Mouse (Mus musculus) C3H10T1/2 (cell line): ENCODE results near the gene Ap5s1. TPM values are rescaled to one million over a fixed set of nuclear protein-coding genes. Genes with fewer than 3 reads are reported as not detected.

ENCODE experiments used
- polyA plus RNA-seq, 2 experiments: library from polyadenylated mRNA; unstranded; fragments of >200 nt; fragmentation: generic; extraction: Trizol; gene quantifications; one replicate each; pipeline ENCODE4 v1.2.1; 2012; ENCODE audit warnings: missing spikeins in 2 of 2

Ap5s1 gene
- 10 to 100 TPM; 19.7 to 32.1 TPM for polyA plus RNA-seq

GRCm38 (mm10) chr2:131206778-131207177 is at the start of gene Ap5s1:
Gene Ap5s1 (plus strand): TSS chr2:131207078.

GRCm38 (mm10) chr2:131159938-131160581 is 46.8 kb upstream of the Ap5s1 start, which contains the start of gene 1700037H04Rik:
Gene 1700037H04Rik (minus strand): TSS chr2:131160081.

DNA sequence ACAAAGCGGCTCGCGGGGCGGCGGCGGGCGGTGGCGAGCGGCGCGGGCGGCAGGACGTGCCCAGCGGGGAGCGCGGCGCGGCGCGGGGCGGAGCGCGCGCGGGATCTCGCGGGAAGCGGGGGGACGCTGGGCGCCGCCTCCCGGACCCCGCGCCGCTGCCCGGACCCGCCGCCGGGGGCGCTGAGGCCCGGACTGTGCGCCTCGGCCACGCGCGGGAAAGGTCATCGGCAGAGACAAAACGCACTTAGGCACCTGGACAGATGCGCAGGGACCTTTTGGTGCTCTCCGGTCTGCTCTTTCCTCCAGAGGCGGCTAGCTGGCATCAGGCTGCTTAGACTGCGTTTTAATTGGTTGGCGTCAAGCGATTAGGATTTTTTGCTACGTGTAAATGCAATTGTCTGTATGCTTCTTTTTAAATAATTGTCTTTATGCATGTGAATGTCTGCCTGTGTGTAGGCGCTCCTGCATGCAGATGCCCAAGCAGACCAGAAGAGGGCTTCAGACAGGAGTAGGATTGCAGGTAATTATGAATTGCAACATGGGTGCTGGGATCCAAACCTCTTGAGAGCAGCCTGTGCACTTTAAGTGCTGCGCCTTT is 26.8 kb upstream of the Ap5s1 start, which contains the start of gene Cenpb:
Gene Cenpb (minus strand): TSS at position 78 of the 598 bp plus-strand sequence.

DNA sequence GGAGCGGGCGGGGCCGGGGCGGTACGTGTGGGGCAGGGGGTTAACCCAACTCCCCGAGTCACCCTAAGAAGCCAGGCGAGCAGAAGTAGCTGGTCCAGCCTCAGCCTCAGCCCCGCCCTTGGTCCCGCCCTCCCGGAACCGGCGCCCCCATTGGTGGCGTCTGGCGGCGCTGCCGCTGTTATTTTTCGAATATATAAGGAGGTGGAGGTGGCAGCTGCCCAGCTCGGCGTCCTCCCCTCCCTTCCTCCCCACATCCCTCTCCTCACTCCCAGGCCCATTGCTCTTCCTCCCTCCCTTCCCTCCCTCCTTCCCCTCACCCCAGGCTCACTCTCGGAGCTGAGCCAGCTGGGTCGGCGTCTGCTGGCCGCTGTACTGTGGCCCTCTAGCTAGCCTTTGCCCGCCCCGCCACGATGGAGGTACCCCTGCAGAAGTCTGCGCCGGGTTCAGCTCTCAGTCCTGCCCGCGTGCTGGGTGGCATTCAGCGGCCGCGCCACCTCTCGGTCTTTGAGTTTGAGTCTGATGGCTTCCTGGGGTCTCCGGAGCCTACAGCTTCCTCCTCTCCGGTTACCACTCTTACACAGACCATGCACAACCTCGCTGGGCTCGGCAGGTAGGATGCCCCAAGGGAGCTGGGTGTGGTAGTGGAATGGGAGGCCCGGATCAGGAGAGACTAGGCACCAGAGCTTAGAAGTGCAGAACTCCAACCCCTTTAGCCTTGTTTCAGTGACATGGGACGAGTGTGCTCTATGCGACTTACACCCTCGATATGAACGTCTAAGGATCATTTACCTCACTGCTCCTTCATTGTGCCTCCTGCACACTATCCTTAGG is 19.9 kb upstream of the Ap5s1 start, which contains the start of the genes Cdc25b and Spef1:
Gene Cdc25b (plus strand): TSS at position 179 of the 831 bp plus-strand sequence.
Gene Spef1 (minus strand): TSS at position 512 of the 831 bp plus-strand sequence.

GRCm38 (mm10) chr2:131233307-131234126 is 26.6 kb downstream of the Ap5s1 start, which contains the start of gene Mavs:
Gene Mavs (plus strand): TSS chr2:131234063.

GRCm38 (mm10) chr2:131262213-131262672 is 55.4 kb downstream of the Ap5s1 start, which contains the start of gene Pank2:
Gene Pank2 (plus strand): TSS chr2:131262495.

Other genes starting within 250 kb of the Ap5s1 start
- gene Gfra4, start 164.0 kb upstream of the Ap5s1 start, polyA plus RNA-seq: under 1 TPM in 1 of 2 experiments, not detected in 1; 0.05 TPM
- under 1 TPM in 1 of 2 experiments, not detected in 1; 0.08 TPM for gene Adam33, start 143.3 kb upstream of the Ap5s1 start, polyA plus RNA-seq
- under 1 TPM; 0.02 TPM for gene Siglec1, start 120.3 kb upstream of the Ap5s1 start, polyA plus RNA-seq
- gene Hspa12b, start 79.8 kb upstream of the Ap5s1 start, polyA plus RNA-seq: 1 to 10 TPM; 2.0 to 5.5 TPM
- gene Gm11037, start 73.6 kb upstream of the Ap5s1 start, polyA plus RNA-seq: not detected
- 100 to 1,000 TPM in 1 of 2 experiments, 10 to 100 TPM in 1; 81.6 to 171 TPM for gene 1700037H04Rik, start 47.0 kb upstream of the Ap5s1 start, polyA plus RNA-seq
- gene Cenpb, start 27.0 kb upstream of the Ap5s1 start, polyA plus RNA-seq: 100 to 1,000 TPM; 119 to 157 TPM
- 10 to 100 TPM; 47.5 to 50.7 TPM for gene Cdc25b, start 20.1 kb upstream of the Ap5s1 start, polyA plus RNA-seq
- 10 to 100 TPM in 1 of 2 experiments, 1 to 10 TPM in 1; 1.5 to 10.4 TPM for gene Spef1, start 19.8 kb upstream of the Ap5s1 start, polyA plus RNA-seq
- gene Mavs, start 27.0 kb downstream of the Ap5s1 start, polyA plus RNA-seq: 10 to 100 TPM in 1 of 2 experiments, 1 to 10 TPM in 1; 7.8 to 20.3 TPM
- gene Pank2, start 55.4 kb downstream of the Ap5s1 start, polyA plus RNA-seq: 10 to 100 TPM; 12.9 to 19.9 TPM
- gene Rnf24, start 145.8 kb downstream of the Ap5s1 start, polyA plus RNA-seq: 1 to 10 TPM in 1 of 2 experiments, under 1 TPM in 1; 0.74 to 8.6 TPM